Mouse (Mus musculus): Measurements from ENCODE around the gene Arhgef1.

GRCm38 (mm10) chr7:24861913-24862312 is 40.8 kb upstream of the Arhgef1 start, which contains the start of gene Gm9844:
- no peak for TF ChIP-seq GATA1 (IDR thresholded peaks at IDR 0.05; ENCODE audit: borderline replicate concordance, low read length)
- TF ChIP-seq FLI1 (IDR thresholded peaks at IDR 0.05; ENCODE audit: low read length) = no peak
